ENCODE assay signal across 8 mouse cellular contexts in the genomic region with DNA sequence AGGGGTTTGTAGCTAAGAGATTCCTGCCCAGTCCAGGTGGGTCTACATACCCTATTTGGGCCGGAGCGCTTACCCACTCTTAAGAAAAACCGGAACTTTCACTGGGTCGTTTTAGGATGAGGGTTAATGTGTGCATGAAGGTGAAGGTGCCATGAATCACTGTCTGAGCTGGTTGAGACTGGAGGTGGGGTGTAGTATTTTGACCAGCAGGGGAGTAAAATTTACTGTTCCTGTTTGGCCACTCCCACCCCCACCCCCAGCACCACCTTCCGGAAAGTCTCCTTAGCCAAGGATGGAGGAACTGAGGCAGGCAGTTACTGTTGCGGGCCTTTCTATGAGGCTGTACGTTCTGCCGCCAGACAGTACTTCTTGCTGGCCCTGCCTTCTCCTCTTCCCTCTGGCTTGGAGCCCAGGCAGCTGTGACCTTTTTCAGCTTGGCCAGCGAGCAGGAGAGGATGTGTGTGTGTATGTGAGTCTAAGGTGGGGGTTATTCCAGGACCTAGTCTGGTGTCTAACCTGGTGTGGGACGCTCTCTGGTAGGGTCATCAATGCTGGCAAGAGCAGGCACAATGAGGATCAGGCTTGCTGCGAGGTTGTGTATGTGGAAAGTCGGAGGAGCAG. TPM values are rescaled to one million over a fixed set of nuclear protein-coding genes. Genes with fewer than 3 reads are reported as not detected.
A peak's percentile ranks its signal among the peaks of the same experiment; 100 is the strongest.
DNase-seq lines count a peak whose midpoint lies in the region; ATAC-seq and TF ChIP-seq lines count a peak whose summit lies in the region.

No protein-coding gene starts in this region.

- ATAC-seq in common myeloid progenitor, adult 5-6 weeks (replicated peaks; ENCODE audit: low read depth, poor library complexity, severe bottlenecking) = 0 out of 2 replicates have a peak, but pooled peaks have one; percentile 4
- ATAC-seq in heart, embryonic 13.5 days (ENCODE audit: extremely low read depth, insufficient number of reproducible peaks, low FRiP score, low TSS enrichment) = no peak; the same call in 1 of the 2 replicates
- no peak for ATAC-seq in midbrain, embryonic 12.5 days (ENCODE audit: low FRiP score, low read depth)

- DNase-seq in ES-E14 (ENCODE audit: low read depth, low spot score) = no peak
- peak; percentile 86 for DNase-seq in kidney, postnatal 10 days
- DNase-seq in spleen, adult 18-20 months = no peak
- no peak for DNase-seq in spleen, adult 12 weeks (ENCODE audit: low spot score)
- no peak for DNase-seq in layer of hippocampus, postnatal 36 days

- H3K9ac ChIP-seq in ES-E14 (ENCODE audit: insufficient read depth, low read depth, low read length, poor library complexity, severe bottlenecking) = peak overlapping the region; percentile 84
- peak overlapping the region; percentile 92 for H3K9ac ChIP-seq in heart, embryonic 13.5 days
- H3K9ac ChIP-seq in midbrain, embryonic 12.5 days (replicated peaks) = no peak overlapping the region

- H3K27me3 ChIP-seq in heart, embryonic 13.5 days (replicated peaks) = peaks cover 54% of the 10 kb centered on the region
- peaks cover 98% of the 10 kb centered on the region for H3K27me3 ChIP-seq in midbrain, embryonic 12.5 days

- in situ Hi-C loops in ES-E14 (cut with MboI; ENCODE audit: low sequenced_read_pairs in 2 of 2, unreplicated experiment in 2 of 2) = no loop called here

- peak overlapping the region; percentile 17; the same call in 1 of the 2 replicates for H3K27ac ChIP-seq in ES-E14 (ENCODE audit: insufficient read depth, low read depth, low read length, poor library complexity, severe bottlenecking)
- H3K27ac ChIP-seq in heart, embryonic 13.5 days (replicated peaks) = peak overlapping the region; percentile 87
- no peak overlapping the region for H3K27ac ChIP-seq in midbrain, embryonic 12.5 days (replicated peaks)

- WGBS in heart, embryonic 13.5 days = 13% methylated on average over 12 of the region's 12 CpGs
- 17% methylated on average over 12 of the region's 12 CpGs for WGBS in midbrain, embryonic 12.5 days

- peaks cover 5 to 21% of the 10 kb centered on the region in 2 experiments; a peak in 3 of 4 replicates for H3K4me1 ChIP-seq in ES-E14 (ENCODE audit: control insufficient read depth in 2 of 2, insufficient read depth in 2 of 2, low read length in 2 of 2, poor library complexity in 1 of 2)
- H3K4me1 ChIP-seq in heart, embryonic 13.5 days = peaks cover 50% of the 10 kb centered on the region
- peaks cover 19% of the 10 kb centered on the region for H3K4me1 ChIP-seq in midbrain, embryonic 12.5 days

- peak overlapping the region; percentile 92 to 93 for H3K4me3 ChIP-seq in ES-E14 (ENCODE audit: insufficient read depth in 1 of 2, low read depth in 1 of 2, low read length in 2 of 2, poor library complexity in 1 of 2, severe bottlenecking in 1 of 2)
- H3K4me3 ChIP-seq in heart, embryonic 13.5 days = peak overlapping the region; percentile 79
- no peak overlapping the region for H3K4me3 ChIP-seq in midbrain, embryonic 12.5 days

- H3K9me3 ChIP-seq in ES-E14 (ENCODE audit: control insufficient read depth, insufficient read depth, low read depth, low read length) = no peaks in the 10 kb centered on the region
- no peaks in the 10 kb centered on the region for H3K9me3 ChIP-seq in heart, embryonic 13.5 days
- H3K9me3 ChIP-seq in midbrain, embryonic 12.5 days = no peaks in the 10 kb centered on the region

- peaks cover 7% of the 10 kb centered on the region for H3K36me3 ChIP-seq in ES-E14 (ENCODE audit: control insufficient read depth, insufficient read depth, low read length, poor library complexity, severe bottlenecking)
- H3K36me3 ChIP-seq in heart, embryonic 13.5 days = peaks cover 11% of the 10 kb centered on the region
- H3K36me3 ChIP-seq in midbrain, embryonic 12.5 days = no peaks in the 10 kb centered on the region

- peak overlapping the region; percentile 100 for H3K4me2 ChIP-seq in heart, embryonic 13.5 days
- peak overlapping the region; percentile 76 for H3K4me2 ChIP-seq in midbrain, embryonic 12.5 days (replicated peaks)

TF ChIP-seq in ES-E14, 5 proteins besides CTCF, POLR2A, EP300 and RAD21:
- TF ChIP-seq CHD2 (IDR thresholded peaks at IDR 0.05; ENCODE audit: low read depth, low read length) (no peak), ZNF384 (IDR thresholded peaks at IDR 0.05; ENCODE audit: low read depth, low read length) (no peak)

RNA-seq across cellular contexts. Expression of a gene that starts 0.5 kb away (rescaled TPM):
- total RNA-seq in ES-E14 (2012; rRNA removed) = 0.13 and 0.16 TPM in 2 replicates
- not detected in 2 replicates for total RNA-seq in common myeloid progenitor, adult 5-6 weeks (2017)
- polyA plus RNA-seq in heart, embryonic 13.5 days (2015; fragmentation: Nextera tagmentation; extraction: Ambion mirVana) = 0.96 and 1.0 TPM in 2 replicates
- polyA plus RNA-seq in midbrain, embryonic 12.5 days (2016; fragmentation: Nextera tagmentation; extraction: Ambion mirVana) = not detected in 2 replicates
- not detected for total RNA-seq in layer of hippocampus, postnatal 36 days (2021)

RNA-seq across cellular contexts. Expression of a gene that starts 1.3 kb away (rescaled TPM):
- 25.7 and 49.6 TPM in 2 replicates for total RNA-seq in ES-E14 (2012; rRNA removed)
- total RNA-seq in common myeloid progenitor, adult 5-6 weeks (2017) = 0.78 TPM in 1 of 2 replicates, not detected in the other
- polyA plus RNA-seq in heart, embryonic 13.5 days (2015; fragmentation: Nextera tagmentation; extraction: Ambion mirVana) = 36.6 and 38.7 TPM in 2 replicates
- polyA plus RNA-seq in midbrain, embryonic 12.5 days (2016; fragmentation: Nextera tagmentation; extraction: Ambion mirVana) = 0.66 and 0.86 TPM in 2 replicates
- total RNA-seq in layer of hippocampus, postnatal 36 days (2021) = under 1 TPM in 1 of 2 experiments, not detected in 1; 0.25 TPM

RNA-seq across cellular contexts. Expression of a gene that starts 6.0 kb away (rescaled TPM):
- 70.9 and 99.9 TPM in 2 replicates for total RNA-seq in ES-E14 (2012; rRNA removed)
- 2.4 TPM in 1 of 2 replicates, not detected in the other for total RNA-seq in common myeloid progenitor, adult 5-6 weeks (2017)
- polyA plus RNA-seq in heart, embryonic 13.5 days (2015; fragmentation: Nextera tagmentation; extraction: Ambion mirVana) = 192 and 225 TPM in 2 replicates
- polyA plus RNA-seq in midbrain, embryonic 12.5 days (2016; fragmentation: Nextera tagmentation; extraction: Ambion mirVana) = 69.3 and 78.9 TPM in 2 replicates
- total RNA-seq in layer of hippocampus, postnatal 36 days (2021) = 10 to 100 TPM; 24.0 to 24.3 TPM

RNA-seq across cellular contexts. Expression of a gene that starts 36.2 kb away (rescaled TPM):
- total RNA-seq in ES-E14 (2012; rRNA removed) = 37.5 and 55.5 TPM in 2 replicates
- 6.0 and 8.6 TPM in 2 replicates for total RNA-seq in common myeloid progenitor, adult 5-6 weeks (2017)
- polyA plus RNA-seq in heart, embryonic 13.5 days (2015; fragmentation: Nextera tagmentation; extraction: Ambion mirVana) = 37.1 and 47.6 TPM in 2 replicates
- polyA plus RNA-seq in midbrain, embryonic 12.5 days (2016; fragmentation: Nextera tagmentation; extraction: Ambion mirVana) = 14.6 and 15.2 TPM in 2 replicates
- total RNA-seq in layer of hippocampus, postnatal 36 days (2021) = 10 to 100 TPM in 1 of 2 experiments, 1 to 10 TPM in 1; 8.4 to 12.9 TPM

Comparison
In these comparisons a context has a peak if more than half of its experiments do, and no peak if none do; other contexts are left out.
1. RNA of a gene that starts 1.3 kb away (total RNA-seq): 25.7 to 49.6 TPM in ES-E14; 0.78 TPM in common myeloid progenitor, adult 5-6 weeks and 0.25 TPM in layer of hippocampus, postnatal 36 days; every median in the first group is over 10 times any median in the second.